Comparison of ENCODE assay signal across 26 mouse cellular contexts in genomic region chr14:49679511-49680284, GRCm38 (mm10).
DNase-seq lines count a peak whose midpoint lies in the region; ATAC-seq and TF ChIP-seq lines count a peak whose summit lies in the region.
"Had no signal": no experiment of that assay in that cellular context is flagged by ENCODE, and none has a peak within 500 bp of the region (broad histone marks: within the 10 kb centered on the region; RNA-seq: fewer than 3 reads in every experiment).

No protein-coding gene starts in this region.

- H3K27me3 ChIP-seq in embryonic facial prominence, embryonic 11.5 days (ENCODE audit: control insufficient read depth, insufficient read depth, low read length): no peaks in the 10 kb centered on the region
- no peaks in the 10 kb centered on the region for H3K27me3 ChIP-seq in embryonic facial prominence, embryonic 10.5 days (replicated peaks; ENCODE audit: low read depth, poor library complexity, severe bottlenecking)
- no peaks in the 10 kb centered on the region for H3K27me3 ChIP-seq in lung, embryonic 14.5 days (ENCODE audit: insufficient read depth, low read length)
- H3K27me3 ChIP-seq in embryonic facial prominence, embryonic 15.5 days: no peaks in the 10 kb centered on the region
- H3K27me3 ChIP-seq in hindbrain, embryonic 10.5 days (ENCODE audit: insufficient read depth, poor library complexity, severe bottlenecking): no peaks in the 10 kb centered on the region
- H3K27me3 ChIP-seq: embryonic facial prominence, embryonic 12.5 days; heart, embryonic 12.5 days; heart, embryonic 15.5 days had no signal

- H3K4me1 ChIP-seq in embryonic facial prominence, embryonic 11.5 days (ENCODE audit: control insufficient read depth, insufficient read depth, low read length): no peaks in the 10 kb centered on the region
- H3K4me1 ChIP-seq in embryonic facial prominence, embryonic 10.5 days: peaks cover 15% of the 10 kb centered on the region
- H3K4me1 ChIP-seq in lung, embryonic 14.5 days (ENCODE audit: insufficient read depth): no peaks in the 10 kb centered on the region
- no peaks in the 10 kb centered on the region for H3K4me1 ChIP-seq in embryonic facial prominence, embryonic 15.5 days
- peaks cover 5% of the 10 kb centered on the region for H3K4me1 ChIP-seq in hindbrain, embryonic 10.5 days (replicated peaks)

- no peak overlapping the region for H3K4me3 ChIP-seq in embryonic facial prominence, embryonic 11.5 days (ENCODE audit: low read depth, low read length)
- no peak overlapping the region for H3K4me3 ChIP-seq in embryonic facial prominence, embryonic 10.5 days
- no peak overlapping the region for H3K4me3 ChIP-seq in lung, embryonic 14.5 days (ENCODE audit: low read depth, low read length)
- H3K4me3 ChIP-seq in embryonic facial prominence, embryonic 15.5 days (replicated peaks): no peak overlapping the region
- no peak overlapping the region for H3K4me3 ChIP-seq in hindbrain, embryonic 10.5 days
- H3K4me3 ChIP-seq: embryonic facial prominence, embryonic 12.5 days; heart, embryonic 12.5 days; heart, embryonic 15.5 days had no signal

- H3K27ac ChIP-seq in embryonic facial prominence, embryonic 11.5 days (replicated peaks; ENCODE audit: low read depth, low read length): no peak overlapping the region
- H3K27ac ChIP-seq in embryonic facial prominence, embryonic 10.5 days (replicated peaks): no peak overlapping the region
- H3K27ac ChIP-seq in lung, embryonic 14.5 days (ENCODE audit: low read depth): no peak overlapping the region
- H3K27ac ChIP-seq in embryonic facial prominence, embryonic 15.5 days (replicated peaks): no peak overlapping the region
- no peak overlapping the region for H3K27ac ChIP-seq in hindbrain, embryonic 10.5 days
- H3K27ac ChIP-seq: embryonic facial prominence, embryonic 12.5 days; heart, embryonic 15.5 days; hindbrain, embryonic 14.5 days; hindbrain, postnatal 0 days had no signal

- WGBS in embryonic facial prominence, embryonic 11.5 days: 47% methylated on average over 5 of the region's 5 CpGs
- 58% methylated on average over 5 of the region's 5 CpGs for WGBS in embryonic facial prominence, embryonic 10.5 days
- 42% methylated on average over 5 of the region's 5 CpGs for WGBS in lung, embryonic 14.5 days
- WGBS in embryonic facial prominence, embryonic 15.5 days: 32% methylated on average over 5 of the region's 5 CpGs
- WGBS in hindbrain, embryonic 10.5 days: 65% methylated on average over 5 of the region's 5 CpGs

- no peaks in the 10 kb centered on the region for H3K9me3 ChIP-seq in embryonic facial prominence, embryonic 11.5 days (replicated peaks; ENCODE audit: control insufficient read depth, low read length)
- H3K9me3 ChIP-seq in embryonic facial prominence, embryonic 10.5 days: no peaks in the 10 kb centered on the region
- H3K9me3 ChIP-seq in lung, embryonic 14.5 days (ENCODE audit: low read depth, low read length): no peaks in the 10 kb centered on the region
- H3K9me3 ChIP-seq in embryonic facial prominence, embryonic 15.5 days (replicated peaks): no peaks in the 10 kb centered on the region
- no peaks in the 10 kb centered on the region for H3K9me3 ChIP-seq in hindbrain, embryonic 10.5 days
- H3K9me3 ChIP-seq: embryonic facial prominence, embryonic 12.5 days; heart, embryonic 12.5 days; heart, embryonic 15.5 days had no signal

- no peak overlapping the region for H3K4me2 ChIP-seq in embryonic facial prominence, embryonic 11.5 days (ENCODE audit: low read depth, low read length)
- no peak overlapping the region for H3K4me2 ChIP-seq in lung, embryonic 14.5 days
- H3K4me2 ChIP-seq in embryonic facial prominence, embryonic 15.5 days (replicated peaks): no peak overlapping the region
- H3K4me2 ChIP-seq: embryonic facial prominence, embryonic 12.5 days; heart, embryonic 12.5 days; heart, embryonic 15.5 days; hindbrain, embryonic 14.5 days had no signal

- no peak; the same call in 1 of the 2 replicates for ATAC-seq in embryonic facial prominence, embryonic 11.5 days (replicated peaks; ENCODE audit: insufficient number of reproducible peaks, low FRiP score, low TSS enrichment, low read depth)
- ATAC-seq in lung, embryonic 14.5 days (ENCODE audit: insufficient read depth): no peak; the same call in 1 of the 2 replicates
- ATAC-seq in embryonic facial prominence, embryonic 15.5 days (ENCODE audit: insufficient number of reproducible peaks, low FRiP score, low TSS enrichment, low read depth): 0 out of 2 replicates have a peak, but pooled peaks have one; percentile 34
- ATAC-seq: CD4-positive, CD25-positive, alpha-beta regulatory T cell, adult 4 months; forebrain, embryonic 14.5 days; hindbrain, postnatal 0 days; intestine, postnatal 0 days had no signal

- DNase-seq in embryonic facial prominence, embryonic 11.5 days (ENCODE audit: low spot score): peak; percentile 36
- no peak for DNase-seq in embryonic facial prominence, embryonic 10.5 days (ENCODE audit: low spot score)
- DNase-seq in lung, embryonic 14.5 days: peak; percentile 13
- DNase-seq in lung, postnatal 10 days: no peak
- DNase-seq in brain, adult 2 months (ENCODE audit: low read depth, low spot score): peak; percentile 53
- no peak for DNase-seq in cerebellum, adult 11-12 months
- no peak for DNase-seq in hindbrain, embryonic 10.5 days (ENCODE audit: low spot score)
- DNase-seq: adrenal gland, adult 2 months; adrenal gland, postnatal 14 days; cerebellum, adult 18-20 months; cerebellum, adult 9-10 months; cerebellum, postnatal 14 days; gastrocnemius, postnatal 25 days; heart, adult 18-20 months; heart, postnatal 10 days; heart, postnatal 36 days; kidney, adult 2 months had no signal

- no peak overlapping the region for H3K9ac ChIP-seq in embryonic facial prominence, embryonic 11.5 days (replicated peaks; ENCODE audit: low read length)
- no peak overlapping the region for H3K9ac ChIP-seq in lung, embryonic 14.5 days
- no peak overlapping the region for H3K9ac ChIP-seq in embryonic facial prominence, embryonic 15.5 days
- H3K9ac ChIP-seq: embryonic facial prominence, embryonic 12.5 days; heart, embryonic 12.5 days; heart, embryonic 15.5 days; hindbrain, embryonic 14.5 days had no signal

- H3K36me3 ChIP-seq in embryonic facial prominence, embryonic 11.5 days (replicated peaks; ENCODE audit: control insufficient read depth, insufficient read depth, low read depth, low read length): no peaks in the 10 kb centered on the region
- no peaks in the 10 kb centered on the region for H3K36me3 ChIP-seq in embryonic facial prominence, embryonic 10.5 days (replicated peaks)
- H3K36me3 ChIP-seq in lung, embryonic 14.5 days (ENCODE audit: insufficient read depth): no peaks in the 10 kb centered on the region
- H3K36me3 ChIP-seq in embryonic facial prominence, embryonic 15.5 days: no peaks in the 10 kb centered on the region
- H3K36me3 ChIP-seq in hindbrain, embryonic 10.5 days: no peaks in the 10 kb centered on the region
- H3K36me3 ChIP-seq: embryonic facial prominence, embryonic 12.5 days; heart, embryonic 12.5 days; heart, embryonic 15.5 days had no signal

- TF ChIP-seq CTCF in lung, embryonic 14.5 days (IDR thresholded peaks at IDR 0.05; ENCODE audit: low read depth): no peak

Comparison
In these comparisons a context has a peak if more than half of its experiments do, and no peak if none do; other contexts are left out.
1. DNase-seq: peak in embryonic facial prominence, embryonic 11.5 days (single experiment), lung, embryonic 14.5 days (single experiment) and brain, adult 2 months (single experiment); none in embryonic facial prominence, embryonic 10.5 days (single experiment), lung, postnatal 10 days (single experiment), cerebellum, adult 11-12 months (single experiment) and hindbrain, embryonic 10.5 days (single experiment).